Comparison of ENCODE assay signal across 13 mouse cellular contexts in genomic region chr1:21053009-21053408, GRCm38 (mm10). TPM values are rescaled to one million over a fixed set of nuclear protein-coding genes. Genes with fewer than 3 reads are reported as not detected.
DNase-seq lines count a peak whose midpoint lies in the region; ATAC-seq and TF ChIP-seq lines count a peak whose summit lies in the region.
"Had no signal": no experiment of that assay in that cellular context is flagged by ENCODE, and none has a peak within 500 bp of the region (broad histone marks: within the 10 kb centered on the region; RNA-seq: fewer than 3 reads in every experiment).

No protein-coding gene starts in this region.

- no peak for TF ChIP-seq POLR2A in MEL (IDR thresholded peaks at IDR 0.05; ENCODE audit: control insufficient read depth in 1 of 2, insufficient read depth in 1 of 2, low read depth in 1 of 2, low read length in 2 of 2, poor library complexity in 1 of 2)

- no peak overlapping the region for H3K4me3 ChIP-seq in intestine, embryonic 15.5 days (replicated peaks)
- H3K4me3 ChIP-seq in intestine, postnatal 0 days (ENCODE audit: low read depth, low read length): no peak overlapping the region
- H3K4me3 ChIP-seq in MEL (ENCODE audit: control insufficient read depth in 1 of 2, insufficient read depth in 1 of 2, low read depth in 2 of 2, low read length in 2 of 2): no peak overlapping the region
- H3K4me3 ChIP-seq in embryonic facial prominence, embryonic 15.5 days (replicated peaks): no peak overlapping the region
- H3K4me3 ChIP-seq in midbrain, embryonic 11.5 days (ENCODE audit: low read depth, low read length): no peak overlapping the region
- H3K4me3 ChIP-seq: layer of hippocampus, adult 2 months; liver, embryonic 15.5 days; neural tube, embryonic 12.5 days; stomach, embryonic 15.5 days had no signal

- peaks cover 15% of the 10 kb centered on the region for H3K4me1 ChIP-seq in intestine, embryonic 15.5 days (replicated peaks)
- no peaks in the 10 kb centered on the region for H3K4me1 ChIP-seq in intestine, postnatal 0 days (replicated peaks; ENCODE audit: control insufficient read depth, insufficient read depth, low read length)
- peaks cover 22 to 38% of the 10 kb centered on the region in 2 experiments for H3K4me1 ChIP-seq in MEL (ENCODE audit: control insufficient read depth in 1 of 2, insufficient read depth in 2 of 2, low read length in 2 of 2)
- peaks cover 20% of the 10 kb centered on the region for H3K4me1 ChIP-seq in embryonic facial prominence, embryonic 15.5 days
- H3K4me1 ChIP-seq in midbrain, embryonic 11.5 days (ENCODE audit: control insufficient read depth, insufficient read depth, low read length): peaks cover 18% of the 10 kb centered on the region

- TF ChIP-seq EP300 in MEL (IDR thresholded peaks at IDR 0.05; ENCODE audit: low read depth in 1 of 2, low read length in 2 of 2): no peak

- no peak overlapping the region for H3K4me2 ChIP-seq in intestine, embryonic 15.5 days (replicated peaks)
- H3K4me2 ChIP-seq in intestine, postnatal 0 days (replicated peaks; ENCODE audit: low read depth): no peak overlapping the region
- H3K4me2 ChIP-seq in embryonic facial prominence, embryonic 15.5 days (replicated peaks): no peak overlapping the region
- no peak overlapping the region for H3K4me2 ChIP-seq in midbrain, embryonic 11.5 days
- H3K4me2 ChIP-seq: liver, embryonic 15.5 days; neural tube, embryonic 12.5 days; stomach, embryonic 15.5 days had no signal

- no peak overlapping the region for H3K9ac ChIP-seq in intestine, embryonic 15.5 days
- no peak overlapping the region for H3K9ac ChIP-seq in intestine, postnatal 0 days (ENCODE audit: low read depth, low read length)
- H3K9ac ChIP-seq in MEL (ENCODE audit: control insufficient read depth, low read depth, low read length, poor library complexity, severe bottlenecking): no peak overlapping the region
- no peak overlapping the region for H3K9ac ChIP-seq in embryonic facial prominence, embryonic 15.5 days
- peak overlapping the region; percentile 16; the same call in 1 of the 2 replicates for H3K9ac ChIP-seq in midbrain, embryonic 11.5 days (ENCODE audit: low read length)
- H3K9ac ChIP-seq: liver, embryonic 15.5 days; neural tube, embryonic 12.5 days; stomach, embryonic 15.5 days had no signal

- 62% methylated on average over 9 of the region's 9 CpGs for WGBS in intestine, embryonic 15.5 days
- WGBS in intestine, postnatal 0 days: 64% methylated on average over 9 of the region's 9 CpGs
- 43% methylated on average over 9 of the region's 9 CpGs for WGBS in embryonic facial prominence, embryonic 15.5 days
- WGBS in midbrain, embryonic 11.5 days: 64% methylated on average over 9 of the region's 9 CpGs

- H3K27ac ChIP-seq in intestine, embryonic 15.5 days: peak overlapping the region; percentile 10; the same call in 1 of the 2 replicates
- no peak overlapping the region for H3K27ac ChIP-seq in intestine, postnatal 0 days (ENCODE audit: low read depth, low read length)
- peak overlapping the region; percentile 88; the same call in 1 of the 2 replicates for H3K27ac ChIP-seq in MEL (ENCODE audit: control insufficient read depth, low read depth, low read length)
- H3K27ac ChIP-seq in embryonic facial prominence, embryonic 15.5 days (replicated peaks): peak overlapping the region; percentile 48; the same call in 1 of the 2 replicates
- peak overlapping the region; percentile 67 for H3K27ac ChIP-seq in midbrain, embryonic 11.5 days (ENCODE audit: low read depth, low read length)
- H3K27ac ChIP-seq: layer of hippocampus, adult 2 months; liver, embryonic 15.5 days; neural tube, embryonic 12.5 days; stomach, embryonic 15.5 days had no signal

- H3K27me3 ChIP-seq in intestine, embryonic 15.5 days (replicated peaks): no peaks in the 10 kb centered on the region
- H3K27me3 ChIP-seq in intestine, postnatal 0 days (replicated peaks; ENCODE audit: control insufficient read depth, insufficient read depth, low read length): no peaks in the 10 kb centered on the region
- H3K27me3 ChIP-seq in MEL (ENCODE audit: control insufficient read depth in 1 of 2, insufficient read depth in 2 of 2, low read length in 2 of 2): no peaks in the 10 kb centered on the region
- H3K27me3 ChIP-seq in embryonic facial prominence, embryonic 15.5 days: no peaks in the 10 kb centered on the region
- no peaks in the 10 kb centered on the region for H3K27me3 ChIP-seq in midbrain, embryonic 11.5 days (ENCODE audit: control insufficient read depth, insufficient read depth, low read length)
- H3K27me3 ChIP-seq: liver, embryonic 15.5 days; neural tube, embryonic 12.5 days; stomach, embryonic 15.5 days had no signal

- no peak for TF ChIP-seq CTCF in intestine, postnatal 0 days (IDR thresholded peaks at IDR 0.05; ENCODE audit: low read depth)
- no peak for TF ChIP-seq CTCF in MEL (IDR thresholded peaks at IDR 0.05 in 2 of 3, conservative IDR thresholded peaks at IDR 0.05 in 1 of 3; ENCODE audit: control insufficient read depth in 1 of 3, insufficient read depth in 1 of 3, low read depth in 2 of 3, low read length in 3 of 3, poor library complexity in 1 of 3, severe bottlenecking in 1 of 3)

- peaks cover under 1% of the 10 kb centered on the region; the same call in 1 of the 2 replicates for H3K36me3 ChIP-seq in intestine, embryonic 15.5 days
- H3K36me3 ChIP-seq in intestine, postnatal 0 days (ENCODE audit: control insufficient read depth, insufficient read depth): no peaks in the 10 kb centered on the region
- peaks cover 0 to 30% of the 10 kb centered on the region in 2 experiments; a peak in 2 of 4 replicates for H3K36me3 ChIP-seq in MEL (ENCODE audit: control insufficient read depth in 1 of 2, insufficient read depth in 2 of 2, low read length in 2 of 2)
- H3K36me3 ChIP-seq in embryonic facial prominence, embryonic 15.5 days: no peaks in the 10 kb centered on the region
- H3K36me3 ChIP-seq in midbrain, embryonic 11.5 days (ENCODE audit: control insufficient read depth, insufficient read depth, low read length): no peaks in the 10 kb centered on the region
- H3K36me3 ChIP-seq: liver, embryonic 15.5 days; neural tube, embryonic 12.5 days had no signal

- intact Hi-C loops in heart, postnatal 36 days (cut with DNase I): no loop called here

- no peak for DNase-seq in MEL (ENCODE audit: low read depth, low spot score)
- no peak for DNase-seq in midbrain, embryonic 11.5 days (ENCODE audit: low spot score, missing footprints)
- DNase-seq in thymus, postnatal 4 days: no peak
- DNase-seq in heart, postnatal 36 days: no peak
- no peak for DNase-seq in thymus, postnatal 25 days
- DNase-seq: adrenal gland, adult 2 months had no signal

- H3K79me2 ChIP-seq in MEL (ENCODE audit: control insufficient read depth, insufficient read depth, low read length, poor library complexity): no peaks in the 10 kb centered on the region

- H3K9me3 ChIP-seq in intestine, embryonic 15.5 days: no peaks in the 10 kb centered on the region
- H3K9me3 ChIP-seq in intestine, postnatal 0 days (ENCODE audit: control insufficient read depth): no peaks in the 10 kb centered on the region
- no peaks in the 10 kb centered on the region for H3K9me3 ChIP-seq in MEL (replicated peaks; ENCODE audit: insufficient read depth, low read length)
- H3K9me3 ChIP-seq in embryonic facial prominence, embryonic 15.5 days (replicated peaks): no peaks in the 10 kb centered on the region
- no peaks in the 10 kb centered on the region for H3K9me3 ChIP-seq in midbrain, embryonic 11.5 days (ENCODE audit: control insufficient read depth, low read length)
- H3K9me3 ChIP-seq: liver, embryonic 15.5 days; neural tube, embryonic 12.5 days; stomach, embryonic 15.5 days had no signal

- TF ChIP-seq RAD21 in MEL (IDR thresholded peaks at IDR 0.05; ENCODE audit: low read depth, low read length): no peak

- ATAC-seq in intestine, embryonic 15.5 days: peak; percentile 13; the same call in 1 of the 2 replicates
- ATAC-seq in intestine, postnatal 0 days: no peak
- peak; percentile 52; the same call in 1 of the 2 replicates for ATAC-seq in embryonic facial prominence, embryonic 15.5 days (ENCODE audit: insufficient number of reproducible peaks, low FRiP score, low TSS enrichment, low read depth)
- ATAC-seq in midbrain, embryonic 11.5 days (ENCODE audit: low FRiP score): peak; percentile 28

TF ChIP-seq in MEL, 35 proteins besides CTCF, POLR2A, EP300 and RAD21:
- TF ChIP-seq MYC (IDR thresholded peaks at IDR 0.05; ENCODE audit: low read depth, low read length) (no peak), ZC3H11A (IDR thresholded peaks at IDR 0.05; ENCODE audit: low read depth, low read length) (no peak), MEF2A (IDR thresholded peaks at IDR 0.05; ENCODE audit: extremely low read depth, insufficient replicate concordance, low read depth, low read length, poor library complexity, severe bottlenecking) (no peak), GABPA (IDR thresholded peaks at IDR 0.05; ENCODE audit: low read depth, low read length) (no peak), RCOR1 (IDR thresholded peaks at IDR 0.05; ENCODE audit: low read depth, low read length) (no peak), ZMIZ1 (IDR thresholded peaks at IDR 0.05; ENCODE audit: low read depth, low read length) (no peak), MAFK (IDR thresholded peaks at IDR 0.05; ENCODE audit: borderline replicate concordance, low read depth, low read length) (no peak), GATA1 (IDR thresholded peaks at IDR 0.05; ENCODE audit: low read depth, low read length) (no peak), HCFC1 (IDR thresholded peaks at IDR 0.05; ENCODE audit: low read depth, low read length) (no peak), E2F4 (IDR thresholded peaks at IDR 0.05; ENCODE audit: borderline replicate concordance, low read depth, low read length) (no peak)

RNA-seq across cellular contexts. Expression of gene Tram2, which starts 26.0 kb away (rescaled TPM):
- 6.4 and 6.9 TPM in 2 replicates for polyA plus RNA-seq in intestine, embryonic 15.5 days (2015; fragmentation: Nextera tagmentation; extraction: Ambion mirVana)
- 4.2 and 4.3 TPM in 2 replicates for polyA plus RNA-seq in intestine, postnatal 0 days (2015; fragmentation: Nextera tagmentation; extraction: Ambion mirVana)
- total RNA-seq in MEL (2012; rRNA removed): 0.54 and 0.95 TPM in 2 replicates
- polyA plus RNA-seq in MEL (2012; ENCODE audit: insufficient read depth in 1 of 2, insufficient read length in 2 of 2, low read depth in 1 of 2, low replicate concordance in 2 of 2, missing spikeins in 1 of 2): 1 to 10 TPM in 1 of 2 experiments, not detected in 1; 2.9 TPM
- polyA plus RNA-seq in embryonic facial prominence, embryonic 15.5 days (2015; fragmentation: Nextera tagmentation; extraction: Ambion mirVana): 10.3 and 11.0 TPM in 2 replicates
- 6.1 and 6.4 TPM in 2 replicates for polyA plus RNA-seq in midbrain, embryonic 11.5 days (2014; fragmentation: Nextera tagmentation; extraction: Ambion mirVana)
- 1 to 10 TPM; 5.7 to 7.3 TPM for total RNA-seq in heart, postnatal 36 days (2021)
